Mouse (Mus musculus): ENCODE results near the gene A730049H05Rik.

A730049H05Rik gene

GRCm38 (mm10) chr6:92879700-92880265 lies 63.5 kb downstream of the A730049H05Rik start:
- in situ Hi-C loops (cut with MboI, MseI): no loop called here

GRCm38 (mm10) chr6:92882446-92882845 lies 66.2 kb downstream of the A730049H05Rik start:
- in situ Hi-C loops (cut with MboI, MseI): no loop called here

GRCm38 (mm10) chr6:92883131-92883900 lies 67.0 kb downstream of the A730049H05Rik start:
- in situ Hi-C loops (cut with MboI, MseI): no loop called here

- in situ Hi-C loops (cut with MboI, MseI): no loop called here
These were observed 75.3 kb downstream of the A730049H05Rik start for GRCm38 (mm10) chr6:92891535-92891934.

Data from regulatory T cell (primary cell).